Mouse (Mus musculus) left cerebral cortex, postnatal 25 days (tissue): Measurements from ENCODE around the gene Gm10697. TPM values are rescaled to one million over a fixed set of nuclear protein-coding genes. Genes with fewer than 3 reads are reported as not detected.
"Not testable (repeated sequence)": the region's sequence is repeated elsewhere in the genome, so short reads cannot be mapped to it uniquely, and the experiment has no call there.

Experiments
- DNase-seq, 2 experiments: peaks; one replicate each; pipeline ENCODE4 v3.0.0; 2022; ENCODE audit warnings: low spot score in 2 of 2, mixed read lengths in 1 of 2
- intact Hi-C: fragments of 180-260 bp; cut with DNase I; formaldehyde crosslinking; loops from one replicate; pipeline ENCODE4 v1.15.1; 2025
- total RNA-seq, 2 experiments: library from RNA; stranded (reverse); gene quantifications; 2 replicates each; pipeline ENCODE4 v1.2.3; 2021

The Gm10697 gene
- not detected for total RNA-seq

DNA sequence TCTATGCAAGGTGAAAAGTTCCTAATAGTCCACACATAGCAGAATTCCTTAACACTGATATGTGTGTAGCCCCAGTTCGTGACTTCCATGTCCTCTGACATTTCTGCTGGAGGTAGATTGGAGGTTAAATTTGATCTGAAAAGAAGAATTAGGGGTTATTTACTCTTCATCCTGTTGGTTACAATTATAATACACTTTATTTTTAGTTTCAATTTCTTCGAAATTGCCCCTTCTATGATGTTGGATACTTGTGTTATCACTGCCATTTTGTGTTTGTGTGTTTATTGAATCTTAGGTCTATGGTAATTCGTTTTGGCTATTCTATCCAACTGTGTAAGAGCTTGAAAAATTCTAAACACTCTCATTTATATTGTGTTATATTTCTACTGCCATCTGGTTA, at the start of gene Gm10697:
Gene Gm10697 (minus strand): TSS at position 101 of the 400 bp plus-strand sequence.
- DNase-seq, intact Hi-C loops: not testable (repeated sequence)

DNA sequence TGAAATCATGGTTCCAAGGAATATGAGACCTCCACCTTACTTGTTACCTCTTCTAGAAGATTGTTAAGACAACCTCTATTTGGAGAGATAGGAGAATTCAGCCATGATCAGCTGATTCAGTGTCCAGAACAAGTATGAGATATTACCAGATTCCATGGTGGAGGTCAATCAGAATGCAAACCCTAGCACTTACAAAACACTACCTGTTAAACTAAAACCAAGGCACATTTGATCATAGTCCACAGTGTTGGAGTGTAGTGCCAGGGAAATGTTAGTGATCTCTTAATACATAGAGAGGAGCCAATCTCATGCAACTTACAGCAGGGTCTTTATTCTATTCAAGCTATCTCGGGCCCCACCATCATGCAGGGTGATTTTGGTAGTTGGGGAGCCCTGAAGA, 42.6 kb upstream of the Gm10697 start:
- DNase-seq, intact Hi-C loops: not testable (repeated sequence)

DNA sequence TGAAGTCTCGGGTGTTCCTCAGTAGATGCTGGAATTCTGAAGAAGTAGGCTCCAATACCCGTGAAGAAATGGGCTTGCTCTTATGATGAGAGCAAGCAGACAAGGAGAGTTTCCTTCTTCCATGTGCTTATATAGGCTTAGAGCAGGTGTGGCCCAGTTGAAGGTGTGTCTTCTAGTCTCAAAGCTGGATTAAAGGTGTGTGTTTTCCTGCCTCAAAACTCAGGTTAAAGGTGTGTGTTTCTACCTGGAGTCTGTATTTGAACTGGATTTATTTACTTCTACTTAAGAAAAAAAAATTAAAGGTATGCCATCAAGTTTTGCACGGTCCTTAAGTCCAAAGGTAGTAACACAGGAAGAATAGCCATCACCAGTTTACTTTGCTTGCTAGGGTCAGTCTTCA, 17.7 kb downstream of the Gm10697 start, which contains the start of gene Gm9125:
Gene Gm9125 (minus strand): TSS at position 101 of the 400 bp plus-strand sequence.
- intact Hi-C loops, DNase-seq: not testable (repeated sequence)

- DNase-seq, intact Hi-C loops: not testable (repeated sequence)
These were observed 22.8 kb downstream of the Gm10697 start for GRCm38 (mm10) chr3:94049566-94050121.

- DNase-seq, intact Hi-C loops: not testable (repeated sequence)
These were observed 34.2 kb downstream of the Gm10697 start for GRCm38 (mm10) chr3:94038241-94038640.

GRCm38 (mm10) chr3:94034400-94034799, 38.0 kb downstream of the Gm10697 start:
- intact Hi-C loops, DNase-seq: not testable (repeated sequence)

Other genes with a start within 250 kb of the Gm10697 start
- gene Tdpoz3, start 246.6 kb downstream of the Gm10697 start, total RNA-seq: not detected
- not detected for gene Gm9117, start 129.1 kb downstream of the Gm10697 start, total RNA-seq
- not detected for gene Tdpoz5, start 111.3 kb downstream of the Gm10697 start, total RNA-seq
- not detected for gene Gm9125, start 17.8 kb downstream of the Gm10697 start, total RNA-seq
- gene Gm10696, start 105.5 kb upstream of the Gm10697 start, total RNA-seq: not detected
- gene Gm5286, start 124.1 kb upstream of the Gm10697 start, total RNA-seq: not detected
- gene Gm4778, start 191.4 kb upstream of the Gm10697 start, total RNA-seq: not detected
- gene Them4, start 237.4 kb upstream of the Gm10697 start, total RNA-seq: 10 to 100 TPM; 20.5 to 21.5 TPM